Mouse (Mus musculus) cerebellum, postnatal 10 days (tissue): ENCODE data around the gene Pnck.

Experiments
- DNase-seq, 2 experiments: peaks; one replicate each; pipeline ENCODE4 v3.0.0; 2021; ENCODE audit warnings: mixed read lengths in 2 of 2

Pnck gene

GRCm38 (mm10) chrX:73639255-73639675 lies 20.7 kb downstream of the Pnck start, which contains the start of gene Dusp9:
TSS of gene Dusp9 (plus strand) at chrX:73639419.
- DNase-seq = peak; percentile 52 to 55

DNA sequence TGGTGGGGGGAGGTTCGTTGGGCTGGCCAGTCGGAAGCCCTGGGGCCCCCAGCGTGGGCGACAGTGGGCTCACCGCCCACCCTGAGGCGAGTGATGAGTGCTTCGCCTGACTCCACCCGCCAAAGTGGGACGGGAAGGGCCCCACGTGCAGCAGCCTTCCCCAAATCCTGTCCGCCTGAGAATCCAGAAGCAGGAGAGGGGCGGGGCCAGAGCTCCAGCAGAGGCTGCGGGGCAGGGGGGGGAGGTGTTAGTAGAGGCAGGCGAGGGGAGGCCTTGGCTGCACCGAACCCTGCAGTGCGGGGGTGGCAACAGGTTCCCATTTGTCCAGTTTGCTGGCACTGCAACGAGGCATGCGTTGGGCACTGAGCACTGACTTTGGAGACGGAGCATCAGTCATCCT lies 22.5 kb downstream of the Pnck start:
- peak in 1 of 2 experiments; percentile 32 for DNase-seq

GRCm38 (mm10) chrX:73635425-73635824 lies 24.5 kb downstream of the Pnck start:
- no peak for DNase-seq

- DNase-seq = peak; percentile 52 to 56
These were observed 32.9 kb downstream of the Pnck start for GRCm38 (mm10) chrX:73626981-73627380.

GRCm38 (mm10) chrX:73619890-73620289 lies 40.0 kb downstream of the Pnck start:
- no peak for DNase-seq

GRCm38 (mm10) chrX:73619401-73619800 lies 40.5 kb downstream of the Pnck start:
- DNase-seq = no peak

DNA sequence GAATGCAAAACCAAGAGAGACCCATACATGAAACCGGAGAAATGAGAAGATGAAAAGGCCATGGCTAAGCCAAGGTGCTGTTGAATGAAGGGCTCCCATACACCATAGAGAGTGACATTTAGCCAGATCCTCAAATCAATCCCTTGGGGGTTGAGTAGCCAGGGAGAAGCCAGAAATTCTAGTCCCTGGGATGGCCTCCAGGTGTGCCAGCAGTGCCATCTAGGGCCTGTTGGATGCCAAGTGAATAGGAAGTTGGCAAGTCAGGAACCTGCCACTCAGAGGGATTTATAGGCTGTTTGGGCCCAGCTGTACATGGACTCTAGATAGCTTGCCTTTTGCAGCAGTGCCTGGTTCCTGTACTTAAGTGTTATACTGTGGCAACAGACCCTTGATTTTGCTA lies 44.0 kb downstream of the Pnck start:
- DNase-seq = no peak

- DNase-seq = no peak
These were observed 46.3 kb downstream of the Pnck start for GRCm38 (mm10) chrX:73613665-73614064.
